Mouse (Mus musculus) liver, adult 2 months (tissue): ENCODE results near the gene Mrgprg. TPM values are rescaled to one million over a fixed set of nuclear protein-coding genes. Genes with fewer than 3 reads are reported as not detected.

Experiments used
- DNase-seq: peaks from one replicate; pipeline ENCODE4 v3.0.0-alpha.2; 2011; ENCODE audit warnings: low read depth, low spot score; ENCODE audit errors: extremely low read depth
- H3K27ac ChIP-seq: fragments of 200-500 bp; replicated peaks from 2 replicates; pipeline ENCODE4 v1.5.1; 2012; ENCODE audit warnings: low read depth, mild to moderate bottlenecking, control low read depth, inconsistent platforms, low read length; ENCODE audit not compliant: insufficient read depth
- H3K27me3 ChIP-seq: fragments of 200-500 bp; 2 replicates; pipeline ENCODE4 v1.6.1; 2012; ENCODE audit warnings: mild to moderate bottlenecking, moderate library complexity, low read length, inconsistent platforms; ENCODE audit not compliant: control insufficient read depth, insufficient read depth
- H3K36me3 ChIP-seq: fragments of 200-500 bp; 2 replicates; pipeline ENCODE4 v1.6.1; 2012; ENCODE audit warnings: low read length, inconsistent platforms; ENCODE audit not compliant: control insufficient read depth, insufficient read depth
- H3K4me1 ChIP-seq: fragments of 200-500 bp; 2 replicates; pipeline ENCODE4 v1.6.1; 2011; ENCODE audit warnings: low read length; ENCODE audit not compliant: control insufficient read depth, insufficient read depth
- H3K4me3 ChIP-seq: fragments of 200-500 bp; 2 replicates; pipeline ENCODE4 v1.5.1; 2011; ENCODE audit warnings: low read depth, mild to moderate bottlenecking, control low read depth, low read length, moderate library complexity; ENCODE audit not compliant: insufficient read depth
- H3K79me2 ChIP-seq: fragments of 200-500 bp; 2 replicates; pipeline ENCODE4 v1.6.1; 2012; ENCODE audit warnings: inconsistent platforms, mild to moderate bottlenecking, low read length, moderate library complexity; ENCODE audit not compliant: control insufficient read depth, insufficient read depth
- H3K9ac ChIP-seq: fragments of 200-500 bp; 2 replicates; pipeline ENCODE4 v1.6.1; 2012; ENCODE audit warnings: low read depth, mild to moderate bottlenecking, control low read depth, inconsistent platforms, low read length
- CTCF ChIP-seq: fragments of 200-500 bp; IDR thresholded peaks from 2 replicates; pipeline ENCODE4 v1.5.1; 2011; ENCODE audit warnings: low read depth, low read length, control low read depth
- POLR2A ChIP-seq: fragments of 200-500 bp; IDR thresholded peaks from 2 replicates; pipeline ENCODE4 v1.6.1; 2011; ENCODE audit warnings: low read length, control low read depth; ENCODE audit not compliant: insufficient read depth; ENCODE audit errors: extremely low read depth
- WGBS: fragments of 180-500 bp; shearing (Covaris S2); methylation state at CpG from one replicate; pipeline ENCODE4 v1.1.7; 2018; 5-methylcytosine and 5-hydroxymethylcytosine counted together
- polyA plus RNA-seq: library from polyadenylated mRNA; depleted of rRNA; stranded (reverse); fragments of >200 nt; gene quantifications from 2 replicates; pipeline ENCODE4 v1.2.3, GENCODE M21; 2012
- total RNA-seq: library from RNA; depleted of rRNA; stranded (reverse); fragments of >200 nt; gene quantifications from 2 replicates; pipeline ENCODE4 v1.2.3, GENCODE M21; 2014

Gene Mrgprg
- total and polyA plus RNA-seq, 2 experiments = not detected

GRCm38 (mm10) chr7:143793121-143793520, 26.3 kb upstream of the Mrgprg start:
- DNase-seq = peak; percentile 68
- Histone ChIP-seq H3K36me3 (peaks cover 10% of the 10 kb centered on the region; the same call in 1 of the 2 replicates), H3K4me1 (peaks cover 8% of the 10 kb centered on the region), H3K4me3 (no peak overlapping the region), H3K27me3 (no peaks in the 10 kb centered on the region), H3K27ac (no peak overlapping the region), H3K9ac (no peak overlapping the region), H3K79me2 (no peaks in the 10 kb centered on the region)
- 39% methylated on average over 4 of the region's 4 CpGs for WGBS
- TF ChIP-seq POLR2A (no peak), CTCF (peak; percentile 73)

- Histone ChIP-seq H3K9ac (no peak overlapping the region), H3K4me1 (peaks cover 8% of the 10 kb centered on the region), H3K4me3 (no peak overlapping the region), H3K27me3 (no peaks in the 10 kb centered on the region), H3K27ac (peak overlapping the region; percentile 15), H3K36me3 (peaks cover 4% of the 10 kb centered on the region; the same call in 1 of the 2 replicates), H3K79me2 (no peaks in the 10 kb centered on the region)
- DNase-seq = peak; percentile 85
- WGBS = 19% methylated on average over 6 of the region's 6 CpGs
- TF ChIP-seq POLR2A (no peak), CTCF (no peak)
Observed at GRCm38 (mm10) chr7:143792336-143792985, 25.7 kb upstream of the Mrgprg start.

DNA sequence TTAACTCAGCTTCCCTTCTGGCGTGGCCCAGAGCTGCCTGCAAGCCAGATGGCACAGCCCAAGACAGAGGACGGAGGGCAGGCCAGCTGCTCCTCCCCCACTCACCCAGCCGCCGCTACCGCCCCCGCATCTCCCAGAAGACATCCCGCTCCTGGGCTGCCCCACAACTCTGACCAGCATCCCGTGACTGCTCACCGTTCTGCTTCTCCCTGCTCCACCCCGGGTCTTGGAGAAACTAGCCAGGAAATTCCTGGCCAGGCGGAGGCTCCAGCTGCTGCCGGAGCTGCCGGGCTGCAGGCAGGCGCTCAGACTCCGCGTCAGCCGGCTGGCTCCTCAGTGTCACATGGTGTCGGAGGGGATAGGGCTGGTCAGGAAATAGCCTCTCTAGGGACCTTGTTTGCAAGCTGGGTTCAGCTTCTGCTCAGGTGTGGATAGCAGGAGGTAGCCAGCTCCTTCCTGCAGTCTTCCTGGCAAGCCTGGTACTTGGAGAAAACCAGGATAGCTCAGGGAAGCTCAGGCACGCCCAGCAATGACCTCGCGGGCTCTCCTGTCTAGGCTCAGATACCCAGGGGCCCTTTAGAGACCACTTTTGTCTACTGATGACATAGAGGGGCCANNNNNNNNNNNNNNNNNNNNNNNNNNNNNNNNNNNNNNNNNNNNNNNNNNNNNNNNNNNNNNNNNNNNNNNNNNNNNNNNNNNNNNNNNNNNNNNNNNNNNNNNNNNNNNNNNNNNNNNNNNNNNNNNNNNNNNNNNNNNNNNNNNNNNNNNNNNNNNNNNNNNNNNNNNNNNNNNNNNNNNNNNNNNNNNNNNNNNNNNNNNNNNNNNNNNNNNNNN, 17.4 kb upstream of the Mrgprg start, which contains the start of gene Mrgpre:
Gene Mrgpre, minus strand, starts transcription at position 505 of the 834 bp plus-strand sequence.
- H3K9ac ChIP-seq = peak within 1 kb of the TSS; percentile 37; the same call in 1 of the 2 replicates

GRCm38 (mm10) chr7:143783378-143783995, 16.7 kb upstream of the Mrgprg start:
- H3K36me3 ChIP-seq = no peaks in the 10 kb centered on the region
- H3K4me1 ChIP-seq = peaks cover 7% of the 10 kb centered on the region
- H3K9ac ChIP-seq = no peak overlapping the region
- no peak overlapping the region for H3K27ac ChIP-seq
- H3K27me3 ChIP-seq = no peaks in the 10 kb centered on the region
- H3K4me3 ChIP-seq = peak overlapping the region; percentile 53; the same call in 1 of the 2 replicates
- no peaks in the 10 kb centered on the region for H3K79me2 ChIP-seq
- TF ChIP-seq CTCF (no peak), POLR2A (no peak)
- 43% methylated on average over 6 of the region's 6 CpGs for WGBS
- DNase-seq = no peak

More for the DNA sequence above, 17.4 kb upstream of the Mrgprg start, which contains the start of gene Mrgpre:
- Histone ChIP-seq H3K27ac (no peak within 1 kb of the TSS), H3K27me3 (no peaks in the 10 kb centered on the region), H3K79me2 (no peaks in the 10 kb centered on the region), H3K4me3 (peak within 1 kb of the TSS; percentile 53), H3K4me1 (peaks cover 3% of the 10 kb centered on the region; the same call in 1 of the 2 replicates), H3K36me3 (no peaks in the 10 kb centered on the region)
- TF ChIP-seq POLR2A (no peak), CTCF (no peak)
- WGBS = 7% methylated on average over 21 of the region's 21 CpGs
- no peak for DNase-seq

DNA sequence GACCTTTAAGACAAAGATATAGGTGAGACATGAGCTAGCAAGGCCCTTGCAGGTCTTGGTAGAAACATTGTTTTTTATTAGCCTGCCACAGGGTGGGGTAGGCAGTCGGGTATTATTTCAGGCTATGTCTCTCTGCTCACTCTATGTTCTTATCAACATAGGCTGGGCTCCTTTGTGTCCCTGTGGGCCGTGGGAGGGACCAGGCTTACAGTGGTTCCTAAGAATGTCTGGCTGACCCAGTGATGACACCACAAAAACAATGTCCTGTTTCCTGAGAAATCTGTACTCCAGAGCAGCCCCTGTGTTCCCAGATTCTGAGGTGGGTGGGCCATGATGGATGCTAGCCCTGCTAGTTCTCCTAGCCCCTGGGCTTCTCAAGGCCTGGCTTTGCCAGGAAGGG, 10.6 kb upstream of the Mrgprg start:
- Histone ChIP-seq H3K9ac (no peak overlapping the region), H3K4me1 (peaks cover 16% of the 10 kb centered on the region), H3K27me3 (no peaks in the 10 kb centered on the region), H3K4me3 (no peak overlapping the region), H3K36me3 (no peaks in the 10 kb centered on the region), H3K27ac (no peak overlapping the region), H3K79me2 (no peaks in the 10 kb centered on the region)
- WGBS = 55% methylated on average over 2 of the region's 2 CpGs
- TF ChIP-seq POLR2A (no peak), CTCF (no peak)
- DNase-seq = no peak
